Mouse (Mus musculus): ENCODE results near the gene Uqcr10. TPM values are rescaled to one million over a fixed set of nuclear protein-coding genes. Genes with fewer than 3 reads are reported as not detected.

Gene Uqcr10
- total and polyA plus RNA-seq, 3 experiments, result 598 to 1,416 TPM; not detected in 1

DNA sequence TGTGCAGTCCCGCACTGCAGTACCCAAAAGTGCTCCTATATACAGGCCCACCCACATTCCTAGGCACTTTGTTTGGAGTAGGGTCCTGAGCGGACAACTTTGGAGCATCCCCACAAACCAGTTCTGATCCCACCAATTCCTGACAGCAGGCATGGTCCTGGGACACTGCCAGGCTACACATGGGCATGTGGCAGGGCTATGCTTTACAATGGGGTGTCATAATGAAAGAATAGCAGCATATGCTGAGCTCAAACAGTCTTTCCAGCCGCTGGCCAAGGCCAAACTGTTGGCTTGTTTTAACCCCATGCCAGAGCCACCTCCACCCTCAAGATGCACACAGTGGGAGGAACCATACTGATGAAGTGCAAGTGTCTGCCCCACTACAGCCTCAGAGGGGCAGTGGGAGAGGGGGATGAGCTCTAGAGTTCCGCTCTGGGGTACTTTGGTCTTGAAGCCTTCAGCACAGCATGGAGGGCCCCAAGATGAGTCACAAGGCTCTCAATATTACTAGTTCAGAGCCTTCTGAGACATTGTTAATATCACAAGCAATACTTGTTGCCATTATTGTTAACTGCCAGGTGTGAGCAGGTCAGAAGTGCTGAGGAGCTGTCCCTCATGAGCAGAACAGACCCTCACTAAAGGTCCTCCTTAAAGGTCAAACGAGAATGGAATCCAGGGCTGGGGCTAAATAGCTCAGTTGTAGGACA lies 12.5 kb upstream of the Uqcr10 start:
- Histone ChIP-seq H3K36me3 (ENCODE audit: control insufficient read depth in 1 of 2, insufficient read depth in 2 of 2, low read length in 2 of 2) (peaks cover 0 to 4% of the 10 kb centered on the region in 2 experiments; a peak in 2 of 4 replicates), H3K79me2 (ENCODE audit: control insufficient read depth, insufficient read depth, low read length, poor library complexity) (no peaks in the 10 kb centered on the region), H3K4me3 (ENCODE audit: control insufficient read depth in 1 of 2, insufficient read depth in 1 of 2, low read depth in 2 of 2, low read length in 2 of 2) (no peak overlapping the region), H3K27ac (ENCODE audit: control insufficient read depth, low read depth, low read length) (no peak overlapping the region), H3K27me3 (ENCODE audit: control insufficient read depth in 1 of 2, insufficient read depth in 2 of 2, low read length in 2 of 2) (no peaks in the 10 kb centered on the region), H3K9ac (ENCODE audit: control insufficient read depth, low read depth, low read length, poor library complexity, severe bottlenecking) (no peak overlapping the region), H3K9me3 (replicated peaks; ENCODE audit: insufficient read depth, low read length) (no peaks in the 10 kb centered on the region), H3K4me1 (ENCODE audit: control insufficient read depth in 1 of 2, insufficient read depth in 2 of 2, low read length in 2 of 2) (peaks cover 5 to 7% of the 10 kb centered on the region in 2 experiments)
- TF ChIP-seq SIN3A (IDR thresholded peaks at IDR 0.05; ENCODE audit: low read length), result no peak
- no peak for TF ChIP-seq TAL1 (IDR thresholded peaks at IDR 0.05; ENCODE audit: low read length)
- no peak for TF ChIP-seq ZKSCAN1 (IDR thresholded peaks at IDR 0.05; ENCODE audit: low read depth, low read length)
- TF ChIP-seq NELFE (IDR thresholded peaks at IDR 0.05; ENCODE audit: low read depth, low read length), result no peak
- TF ChIP-seq HCFC1 (IDR thresholded peaks at IDR 0.05; ENCODE audit: low read depth, low read length), result no peak
- no peak for TF ChIP-seq BHLHE40 (IDR thresholded peaks at IDR 0.05; ENCODE audit: borderline replicate concordance, low read depth, low read length)
- no peak for TF ChIP-seq E2F4 (IDR thresholded peaks at IDR 0.05; ENCODE audit: borderline replicate concordance, low read depth, low read length)
- TF ChIP-seq ZNF384 (IDR thresholded peaks at IDR 0.05; ENCODE audit: low read depth, low read length), result no peak
- TF ChIP-seq GATA1 (IDR thresholded peaks at IDR 0.05; ENCODE audit: low read depth, low read length), result no peak
- no peak for TF ChIP-seq MAX (IDR thresholded peaks at IDR 0.05; ENCODE audit: low read length)
- TF ChIP-seq RCOR1 (IDR thresholded peaks at IDR 0.05; ENCODE audit: low read depth, low read length), result no peak
- TF ChIP-seq USF1 (IDR thresholded peaks at IDR 0.05; ENCODE audit: low read depth, low read length), result no peak
- TF ChIP-seq CHD1 (IDR thresholded peaks at IDR 0.05; ENCODE audit: low read depth, low read length), result no peak
- TF ChIP-seq ZMIZ1 (IDR thresholded peaks at IDR 0.05; ENCODE audit: low read depth, low read length), result no peak
- TF ChIP-seq CTCF (IDR thresholded peaks at IDR 0.05 in 2 of 3, conservative IDR thresholded peaks at IDR 0.05 in 1 of 3; ENCODE audit: control insufficient read depth in 1 of 3, insufficient read depth in 1 of 3, low read depth in 2 of 3, low read length in 3 of 3, poor library complexity in 1 of 3, severe bottlenecking in 1 of 3), result no peak
- TF ChIP-seq MYB (IDR thresholded peaks at IDR 0.05; ENCODE audit: low read depth, low read length), result no peak
- no peak for TF ChIP-seq TCF12 (IDR thresholded peaks at IDR 0.05; ENCODE audit: low read depth, low read length)
- DNase-seq (ENCODE audit: low read depth, low spot score), result no peak

DNA sequence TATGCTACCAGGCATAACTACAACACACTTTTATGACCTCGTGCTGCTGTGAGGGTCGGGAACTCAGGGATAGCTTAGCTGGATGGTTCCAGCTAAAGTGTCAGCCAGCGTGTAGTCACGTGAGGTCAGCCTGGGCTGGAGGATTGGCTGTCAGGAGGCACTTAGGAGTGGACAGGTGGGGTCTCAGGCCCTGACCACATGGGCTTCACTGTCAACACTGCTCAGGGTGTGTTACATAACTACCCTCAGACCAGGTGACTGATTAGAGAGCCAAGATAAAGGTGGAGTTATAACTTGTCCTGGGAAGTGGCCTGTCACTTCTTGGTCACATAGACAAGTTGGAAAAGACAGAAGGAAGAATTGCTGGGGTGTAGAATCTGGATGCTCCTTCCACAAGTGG lies 11.5 kb upstream of the Uqcr10 start:
- Histone ChIP-seq H3K79me2 (ENCODE audit: control insufficient read depth, insufficient read depth, low read length, poor library complexity) (no peaks in the 10 kb centered on the region), H3K27ac (ENCODE audit: control insufficient read depth, low read depth, low read length) (no peak overlapping the region), H3K36me3 (ENCODE audit: control insufficient read depth in 1 of 2, insufficient read depth in 2 of 2, low read length in 2 of 2) (peaks cover 0 to 4% of the 10 kb centered on the region in 2 experiments; a peak in 2 of 4 replicates), H3K4me1 (ENCODE audit: control insufficient read depth in 1 of 2, insufficient read depth in 2 of 2, low read length in 2 of 2) (peaks cover 5 to 7% of the 10 kb centered on the region in 2 experiments), H3K4me3 (ENCODE audit: control insufficient read depth in 1 of 2, insufficient read depth in 1 of 2, low read depth in 2 of 2, low read length in 2 of 2) (no peak overlapping the region), H3K9ac (ENCODE audit: control insufficient read depth, low read depth, low read length, poor library complexity, severe bottlenecking) (no peak overlapping the region), H3K27me3 (ENCODE audit: control insufficient read depth in 1 of 2, insufficient read depth in 2 of 2, low read length in 2 of 2) (no peaks in the 10 kb centered on the region), H3K9me3 (replicated peaks; ENCODE audit: insufficient read depth, low read length) (no peaks in the 10 kb centered on the region)
- no peak for DNase-seq (ENCODE audit: low read depth, low spot score)
- TF ChIP-seq CHD2 (IDR thresholded peaks at IDR 0.05; ENCODE audit: low read length) (no peak), SMC3 (IDR thresholded peaks at IDR 0.05; ENCODE audit: low read depth, low read length) (no peak), BHLHE40 (IDR thresholded peaks at IDR 0.05; ENCODE audit: borderline replicate concordance, low read depth, low read length) (no peak), GABPA (IDR thresholded peaks at IDR 0.05; ENCODE audit: low read depth, low read length) (no peak), ZKSCAN1 (IDR thresholded peaks at IDR 0.05; ENCODE audit: low read depth, low read length) (no peak), EP300 (IDR thresholded peaks at IDR 0.05; ENCODE audit: low read depth in 1 of 2, low read length in 2 of 2) (no peak), MXI1 (IDR thresholded peaks at IDR 0.05; ENCODE audit: low read depth, low read length) (no peak), RCOR1 (IDR thresholded peaks at IDR 0.05; ENCODE audit: low read depth, low read length) (no peak), MYC (IDR thresholded peaks at IDR 0.05; ENCODE audit: low read depth, low read length) (no peak), POLR2AphosphoS2 (IDR thresholded peaks at IDR 0.05; ENCODE audit: low read length) (no peak), GATA1 (IDR thresholded peaks at IDR 0.05; ENCODE audit: low read depth, low read length) (no peak)
